Mouse (Mus musculus) left cerebral cortex, postnatal 10 days (tissue): Measurements from ENCODE around the gene Tssc4. TPM values are rescaled to one million over a fixed set of nuclear protein-coding genes. Genes with fewer than 3 reads are reported as not detected.

Experiments used
- DNase-seq, 2 experiments: peaks; one replicate each; pipeline ENCODE4 v3.0.0; 2021 to 2022; ENCODE audit warnings: low spot score in 2 of 2, mixed read lengths in 1 of 2; ENCODE audit errors: extremely low spot score in 1 of 2
- intact Hi-C: fragments of 180-260 bp; cut with DNase I; formaldehyde crosslinking; loops from one replicate; pipeline ENCODE4 v1.15.1; 2025
- total RNA-seq, 2 experiments: library from RNA; stranded (reverse); gene quantifications; 2 replicates each; pipeline ENCODE4 v1.2.3; 2021

Gene Tssc4
- total RNA-seq, 2 experiments from 2014 or later = 43.9 to 45.2 TPM

- intact Hi-C loops = no loop called here
- DNase-seq = no peak
Observed at GRCm38 (mm10) chr7:143042897-143043300, 26.1 kb upstream of the Tssc4 start.

DNA sequence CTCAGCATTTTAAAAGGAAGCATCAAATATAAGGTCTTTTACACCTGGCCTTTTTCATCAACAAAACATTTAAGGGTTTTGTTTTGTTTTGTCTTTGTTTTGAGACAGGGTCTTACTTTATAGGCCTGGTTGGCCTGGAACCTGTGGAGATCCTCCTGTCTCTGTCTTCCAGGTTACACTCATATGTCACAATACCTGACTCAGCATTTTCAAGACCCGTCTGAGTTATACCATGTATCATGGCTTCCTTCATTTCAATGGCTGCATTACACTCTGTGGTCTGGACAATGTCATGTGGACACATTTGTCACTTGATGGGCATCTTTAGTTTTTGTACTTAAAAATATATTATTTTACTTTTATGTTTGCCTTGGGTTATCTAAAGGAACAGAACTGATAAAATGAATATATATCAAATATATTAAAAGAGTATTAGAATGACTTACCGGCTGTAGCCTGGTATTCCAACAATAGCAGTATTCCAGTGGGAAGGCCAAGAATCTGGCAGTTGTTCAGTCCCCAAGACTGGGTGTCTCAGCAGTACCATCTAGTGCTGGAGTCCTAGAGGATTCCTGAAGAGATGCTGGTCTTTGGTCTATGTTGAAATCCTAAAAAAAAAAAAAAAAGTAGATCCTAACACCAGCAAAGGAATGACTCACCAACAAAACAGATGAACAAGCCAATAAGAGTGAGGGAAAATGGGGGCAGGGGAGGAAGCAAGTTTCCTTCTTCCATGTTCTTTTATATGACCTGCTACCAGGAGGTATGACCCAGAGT lies 24.8 kb upstream of the Tssc4 start:
- intact Hi-C loops = no loop called here
- DNase-seq = no peak

GRCm38 (mm10) chr7:143044826-143045206 lies 24.2 kb upstream of the Tssc4 start:
- DNase-seq = no peak
- intact Hi-C loops = no loop called here

- intact Hi-C loops = no loop called here
- DNase-seq = no peak
Observed at GRCm38 (mm10) chr7:143046358-143046757, 22.7 kb upstream of the Tssc4 start.

DNA sequence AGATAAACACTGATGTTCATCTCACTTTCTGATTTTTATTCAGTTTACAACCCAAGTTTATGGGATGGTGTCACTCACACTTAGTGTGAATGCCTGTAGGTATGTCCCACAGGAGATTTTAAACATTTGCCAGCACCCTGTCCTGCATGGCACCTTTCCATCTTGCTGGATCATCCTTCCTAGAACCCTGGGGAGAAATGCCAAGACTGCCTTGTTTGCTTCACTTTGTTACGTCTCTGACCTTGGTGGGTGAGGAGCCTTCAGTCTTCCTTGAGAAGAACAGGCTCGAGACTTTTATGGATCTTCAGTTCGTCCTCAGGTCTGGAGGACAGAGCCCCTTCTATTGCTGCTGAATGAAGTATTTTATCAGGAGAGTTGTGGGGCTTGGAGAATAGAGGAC lies 19.7 kb upstream of the Tssc4 start:
- intact Hi-C loops = no loop called here
- DNase-seq = no peak

DNA sequence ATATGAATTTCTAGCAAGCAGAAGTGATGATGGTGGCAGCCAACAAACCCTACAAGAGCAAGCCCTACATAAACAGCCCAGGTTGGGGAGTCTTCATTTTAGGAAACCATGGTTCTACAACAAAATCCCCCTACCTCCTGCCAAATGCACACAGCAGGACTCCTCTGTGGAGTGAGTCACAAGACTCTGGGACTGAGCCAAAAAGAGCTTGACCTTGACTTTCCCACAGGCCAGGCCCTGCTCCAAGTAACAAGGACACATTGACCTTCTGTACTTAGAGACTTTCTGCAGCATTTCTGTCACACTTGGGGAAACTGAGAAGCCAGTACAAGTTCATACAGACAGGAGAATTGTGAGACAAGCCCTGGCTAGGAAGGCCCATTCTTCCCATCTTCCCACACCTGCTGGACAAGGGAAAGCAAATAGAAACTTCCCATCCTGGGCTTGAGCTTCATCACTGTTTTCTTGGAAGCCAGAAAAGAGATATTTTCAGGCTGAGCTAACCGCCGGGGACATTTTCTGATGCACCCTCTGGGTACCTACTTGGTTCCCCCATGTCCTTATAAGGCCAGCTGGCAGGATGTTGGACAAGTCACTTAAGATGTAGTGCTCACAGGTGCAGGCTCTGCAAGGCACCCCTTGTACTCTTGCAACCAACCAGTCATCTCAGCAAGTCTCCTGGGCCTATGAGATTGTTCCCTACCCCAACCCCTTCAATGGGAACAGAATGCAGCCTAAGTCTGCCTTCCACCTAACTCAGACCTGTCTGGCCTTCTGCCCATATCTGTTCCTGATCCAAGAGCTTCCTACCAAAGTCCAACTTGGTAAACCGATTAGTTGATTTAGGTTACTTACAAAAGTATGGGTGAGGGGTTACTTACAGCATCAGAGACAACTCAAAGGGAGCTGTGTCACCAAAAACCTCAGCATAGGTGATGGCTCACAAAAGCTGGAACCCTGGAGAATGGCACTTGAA lies 18.9 kb upstream of the Tssc4 start:
- intact Hi-C loops = no loop called here
- DNase-seq = no peak

DNA sequence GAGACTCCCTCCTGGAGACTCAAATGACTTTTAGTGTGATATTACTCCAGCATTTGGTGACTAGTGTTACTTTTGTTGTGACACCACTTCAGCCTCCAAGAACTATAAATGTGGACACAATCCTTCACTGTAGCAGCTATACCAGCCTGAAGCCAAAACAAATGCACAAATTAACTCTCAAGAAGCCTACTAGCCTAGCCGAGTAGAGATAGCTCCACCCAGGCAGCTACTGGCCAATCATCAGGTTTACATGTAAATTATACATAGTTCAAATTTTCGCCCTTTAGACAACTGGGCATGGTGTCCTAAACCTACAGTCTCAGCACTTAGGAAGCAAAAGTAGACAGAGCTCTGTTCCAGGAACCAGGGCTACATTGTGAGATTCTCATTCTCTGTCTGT lies 17.7 kb upstream of the Tssc4 start:
- intact Hi-C loops = no loop called here
- no peak for DNase-seq

DNA sequence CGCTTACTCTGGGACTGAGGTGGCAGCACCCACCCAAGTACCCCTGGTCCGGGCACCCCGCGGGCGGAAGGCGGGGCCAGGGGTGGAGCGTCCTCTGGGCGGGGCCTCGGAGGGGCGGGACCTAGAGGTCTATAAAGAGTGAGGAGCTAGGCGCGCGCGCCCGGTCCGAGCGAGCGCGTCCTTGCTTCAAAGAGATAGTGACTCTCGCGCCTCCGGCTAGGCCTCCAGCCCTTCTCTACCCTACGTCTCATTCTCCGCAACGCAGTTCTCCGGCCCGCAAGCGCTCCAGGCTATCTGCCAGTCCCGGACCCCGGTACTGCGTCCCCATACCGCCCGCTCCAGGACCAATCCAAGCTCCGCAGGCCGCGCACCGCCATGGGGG lies 16.4 kb upstream of the Tssc4 start, which contains the start of gene Cd81:
Gene Cd81, plus strand, starts transcription at position 114 of the 382 bp plus-strand sequence.
- intact Hi-C loops = loop anchor here (2.0 kb wide), 1 partner anchor 44 kb away; no protein-coding TSS in a partner anchor
- DNase-seq = peak; percentile 69 to 91

DNA sequence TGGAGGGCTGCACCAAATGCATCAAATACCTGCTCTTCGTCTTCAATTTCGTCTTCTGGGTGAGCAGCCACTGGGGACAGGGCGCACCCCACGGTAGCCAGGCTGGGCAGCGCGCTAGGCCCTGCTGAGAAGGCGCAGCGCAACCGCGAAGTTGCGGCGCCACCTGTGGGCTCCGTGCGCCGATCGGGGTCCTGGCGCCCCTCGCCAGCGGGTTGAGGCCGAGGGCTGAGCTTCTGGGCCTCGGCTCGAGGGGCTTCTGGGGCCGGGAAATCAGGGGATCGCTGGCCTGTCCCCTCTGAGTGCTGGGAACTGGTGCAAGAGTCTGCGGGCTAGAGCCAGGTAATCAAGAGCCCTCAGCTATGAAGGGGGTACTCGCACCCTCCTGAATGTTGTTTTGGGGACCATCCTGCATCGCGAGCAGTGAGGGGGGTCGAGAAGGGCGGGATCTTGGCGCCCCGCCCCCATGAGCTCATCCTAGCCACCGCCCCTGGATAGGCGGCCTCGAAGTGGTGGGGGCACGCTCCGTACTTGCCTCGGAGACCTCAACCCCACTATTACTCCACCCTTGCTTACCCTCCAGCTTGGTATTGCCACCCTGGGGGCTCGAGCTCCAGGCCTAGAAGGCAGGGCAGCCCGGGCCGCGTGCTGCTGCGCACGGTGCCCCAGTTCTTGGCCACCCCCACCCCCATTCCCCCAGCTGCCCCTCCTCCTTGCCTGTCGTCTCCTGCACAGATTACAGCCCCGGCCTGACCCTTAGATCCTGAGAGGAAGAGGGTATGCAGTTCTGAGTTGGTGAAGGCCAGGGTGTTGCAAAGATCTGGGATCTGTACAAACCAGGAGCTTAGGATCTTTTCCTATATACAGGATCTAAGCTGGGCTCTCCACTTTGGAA lies 15.8 kb upstream of the Tssc4 start:
- peak; percentile 70 to 86 for DNase-seq
- intact Hi-C loops = loop anchor here (2.0 kb wide), 1 partner anchor 44 kb away; no protein-coding TSS in a partner anchor

GRCm38 (mm10) chr7:143053961-143054611 lies 15.0 kb upstream of the Tssc4 start:
- intact Hi-C loops = loop anchor here (2.0 kb wide), 1 partner anchor 45 kb away; no protein-coding TSS in a partner anchor
- DNase-seq = no peak

- no peak for DNase-seq
- intact Hi-C loops = no loop called here
Observed at GRCm38 (mm10) chr7:143054612-143054965, 14.5 kb upstream of the Tssc4 start.

- intact Hi-C loops = no loop called here
- DNase-seq = no peak
Observed at GRCm38 (mm10) chr7:143055001-143055400, 14.0 kb upstream of the Tssc4 start.

- no peak for DNase-seq
- intact Hi-C loops = no loop called here
Observed at GRCm38 (mm10) chr7:143055499-143056186, 13.4 kb upstream of the Tssc4 start.

GRCm38 (mm10) chr7:143057023-143057422 lies 12.0 kb upstream of the Tssc4 start:
- intact Hi-C loops = no loop called here
- no peak for DNase-seq

- no peak for DNase-seq
Observed at GRCm38 (mm10) chr7:143057667-143058220, 11.3 kb upstream of the Tssc4 start.

DNA sequence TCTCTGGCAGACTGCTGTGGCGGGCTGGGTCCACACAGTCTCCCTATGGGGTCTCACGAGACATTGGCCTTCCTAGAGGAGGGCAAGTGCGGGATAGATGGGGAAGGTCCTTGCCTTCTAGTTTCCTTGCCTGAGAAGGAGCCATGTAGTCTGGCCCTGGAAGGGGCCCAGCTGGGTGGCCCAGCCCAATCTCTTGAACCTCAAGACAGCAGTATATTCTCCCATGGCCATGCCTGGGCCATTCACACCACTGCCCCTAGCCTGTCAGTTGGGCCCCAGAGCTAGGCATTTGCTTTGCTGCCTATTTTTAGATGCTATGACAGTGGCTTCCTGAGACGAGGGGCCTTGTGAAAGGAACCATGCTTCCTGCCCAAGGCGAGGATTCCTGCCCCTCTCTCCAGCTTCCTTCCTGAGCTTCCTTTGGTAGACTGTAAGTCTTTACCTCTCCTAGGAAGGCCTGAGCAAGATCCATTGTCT lies 10.8 kb upstream of the Tssc4 start:
- intact Hi-C loops = no loop called here
- no peak for DNase-seq

More at GRCm38 (mm10) chr7:143057667-143058220, 11.3 kb upstream of the Tssc4 start:
- intact Hi-C loops = no loop called here

DNA sequence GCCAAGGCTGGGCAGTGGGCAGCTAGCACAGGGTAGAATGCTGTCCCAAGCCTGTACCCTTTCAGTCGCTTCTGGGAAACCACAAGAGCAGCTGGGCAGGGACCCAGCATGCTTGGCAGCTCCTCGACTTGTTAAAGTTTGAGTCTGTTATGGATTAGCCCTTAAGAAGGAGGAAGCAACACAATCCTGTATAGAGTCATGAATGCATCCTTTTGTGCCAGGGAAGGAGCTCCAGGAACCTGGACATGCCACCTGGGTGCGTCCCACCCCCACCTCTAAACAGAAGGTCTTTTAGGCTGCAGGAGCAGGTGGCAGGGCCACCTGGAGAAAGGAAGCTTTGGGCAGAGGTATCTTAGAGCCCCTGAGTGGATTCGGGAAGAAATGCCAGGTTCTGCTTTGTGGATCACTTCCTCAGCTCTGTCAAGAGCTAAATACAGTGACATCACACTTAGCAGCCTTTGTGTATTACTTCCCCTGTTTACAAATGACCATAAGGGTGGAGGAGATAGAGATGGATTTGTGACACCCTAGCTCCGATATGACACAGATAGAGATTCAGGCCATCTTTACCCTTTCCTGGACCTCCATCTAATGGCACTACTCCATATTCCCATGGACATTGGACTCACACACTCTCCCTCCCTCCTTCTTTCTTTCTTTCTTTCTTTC lies 9.7 kb upstream of the Tssc4 start:
- no peak for DNase-seq

More for the DNA sequence above, 9.7 kb upstream of the Tssc4 start:
- intact Hi-C loops = no loop called here
